Mouse (Mus musculus): ENCODE measurements around the gene Ubald1. TPM values are rescaled to one million over a fixed set of nuclear protein-coding genes. Genes with fewer than 3 reads are reported as not detected.
A peak's percentile ranks its signal among the peaks of the same experiment; 100 is the strongest.

Ubald1 gene
- total RNA-seq, 1 experiment = 26.7 TPM

GRCm38 (mm10) chr16:4876033-4876680 is 4.0 kb downstream of the Ubald1 start:
- no peak overlapping the region for H3K4me3 ChIP-seq (ENCODE audit: insufficient read depth in 1 of 2, low read depth in 1 of 2, low read length in 2 of 2, poor library complexity in 1 of 2, severe bottlenecking in 1 of 2)
- no peak overlapping the region for H3K27ac ChIP-seq (ENCODE audit: insufficient read depth, low read depth, low read length, poor library complexity, severe bottlenecking)
- peaks cover 0 to 15% of the 10 kb centered on the region in 2 experiments; a peak in 1 of 4 replicates for H3K4me1 ChIP-seq (ENCODE audit: control insufficient read depth in 2 of 2, insufficient read depth in 2 of 2, low read length in 2 of 2, poor library complexity in 1 of 2)
- TF ChIP-seq CHD2 (IDR thresholded peaks at IDR 0.05; ENCODE audit: low read depth, low read length) = no peak
- no peak for TF ChIP-seq ZNF384 (IDR thresholded peaks at IDR 0.05; ENCODE audit: low read depth, low read length)
- TF ChIP-seq HCFC1 (IDR thresholded peaks at IDR 0.05; ENCODE audit: borderline replicate concordance, insufficient read depth, low read length) = no peak
- no peak for TF ChIP-seq MAFK (IDR thresholded peaks at IDR 0.05; ENCODE audit: insufficient read depth, low read depth, low read length)
- H3K9ac ChIP-seq (ENCODE audit: insufficient read depth, low read depth, low read length, poor library complexity, severe bottlenecking) = no peak overlapping the region
- no peak for DNase-seq (ENCODE audit: low read depth, low spot score)
- in situ Hi-C loops (cut with MboI; ENCODE audit: low sequenced_read_pairs in 2 of 2, unreplicated experiment in 2 of 2) = no loop called here
- peaks cover 35% of the 10 kb centered on the region for H3K36me3 ChIP-seq (ENCODE audit: control insufficient read depth, insufficient read depth, low read length, poor library complexity, severe bottlenecking)
- H3K9me3 ChIP-seq (ENCODE audit: control insufficient read depth, insufficient read depth, low read depth, low read length) = no peaks in the 10 kb centered on the region

- DNase-seq (ENCODE audit: low read depth, low spot score) = no peak
- H3K27ac ChIP-seq (ENCODE audit: insufficient read depth, low read depth, low read length, poor library complexity, severe bottlenecking) = no peak overlapping the region
These were observed 4.7 kb downstream of the Ubald1 start for GRCm38 (mm10) chr16:4875198-4876032.

GRCm38 (mm10) chr16:4871926-4872325 is 8.2 kb downstream of the Ubald1 start:
- in situ Hi-C loops (cut with MboI; ENCODE audit: low sequenced_read_pairs in 2 of 2, unreplicated experiment in 2 of 2) = no loop called here
- DNase-seq (ENCODE audit: low read depth, low spot score) = no peak
- Histone ChIP-seq H3K27ac (ENCODE audit: insufficient read depth, low read depth, low read length, poor library complexity, severe bottlenecking) (no peak overlapping the region), H3K4me1 (ENCODE audit: control insufficient read depth in 2 of 2, insufficient read depth in 2 of 2, low read length in 2 of 2, poor library complexity in 1 of 2) (peaks cover 0 to 7% of the 10 kb centered on the region in 2 experiments; a peak in 1 of 4 replicates), H3K9ac (ENCODE audit: insufficient read depth, low read depth, low read length, poor library complexity, severe bottlenecking) (no peak overlapping the region), H3K36me3 (ENCODE audit: control insufficient read depth, insufficient read depth, low read length, poor library complexity, severe bottlenecking) (peaks cover 35% of the 10 kb centered on the region), H3K4me3 (ENCODE audit: insufficient read depth in 1 of 2, low read depth in 1 of 2, low read length in 2 of 2, poor library complexity in 1 of 2, severe bottlenecking in 1 of 2) (no peak overlapping the region), H3K9me3 (ENCODE audit: control insufficient read depth, insufficient read depth, low read depth, low read length) (no peaks in the 10 kb centered on the region)
- TF ChIP-seq CHD2 (IDR thresholded peaks at IDR 0.05; ENCODE audit: low read depth, low read length) (no peak), ZC3H11A (IDR thresholded peaks at IDR 0.05; ENCODE audit: borderline replicate concordance, low read depth, low read length) (no peak), HCFC1 (IDR thresholded peaks at IDR 0.05; ENCODE audit: borderline replicate concordance, insufficient read depth, low read length) (no peak), ZNF384 (IDR thresholded peaks at IDR 0.05; ENCODE audit: low read depth, low read length) (no peak), MAFK (IDR thresholded peaks at IDR 0.05; ENCODE audit: insufficient read depth, low read depth, low read length) (peak; percentile 8; the same call in 1 of the 2 replicates)

More at GRCm38 (mm10) chr16:4875198-4876032, 4.7 kb downstream of the Ubald1 start:
- H3K36me3 ChIP-seq (ENCODE audit: control insufficient read depth, insufficient read depth, low read length, poor library complexity, severe bottlenecking) = peaks cover 38% of the 10 kb centered on the region
- no peak for TF ChIP-seq HCFC1 (IDR thresholded peaks at IDR 0.05; ENCODE audit: borderline replicate concordance, insufficient read depth, low read length)
- no peak for TF ChIP-seq CHD2 (IDR thresholded peaks at IDR 0.05; ENCODE audit: low read depth, low read length)
- no peak for TF ChIP-seq ZNF384 (IDR thresholded peaks at IDR 0.05; ENCODE audit: low read depth, low read length)
- no peak for TF ChIP-seq ZC3H11A (IDR thresholded peaks at IDR 0.05; ENCODE audit: borderline replicate concordance, low read depth, low read length)
- TF ChIP-seq MAFK (IDR thresholded peaks at IDR 0.05; ENCODE audit: insufficient read depth, low read depth, low read length) = no peak
- H3K4me3 ChIP-seq (ENCODE audit: insufficient read depth in 1 of 2, low read depth in 1 of 2, low read length in 2 of 2, poor library complexity in 1 of 2, severe bottlenecking in 1 of 2) = no peak overlapping the region
- no peak overlapping the region for H3K9ac ChIP-seq (ENCODE audit: insufficient read depth, low read depth, low read length, poor library complexity, severe bottlenecking)
- H3K4me1 ChIP-seq (ENCODE audit: control insufficient read depth in 2 of 2, insufficient read depth in 2 of 2, low read length in 2 of 2, poor library complexity in 1 of 2) = peaks cover 0 to 15% of the 10 kb centered on the region in 2 experiments; a peak in 1 of 4 replicates
- no peaks in the 10 kb centered on the region for H3K9me3 ChIP-seq (ENCODE audit: control insufficient read depth, insufficient read depth, low read depth, low read length)
- in situ Hi-C loops (cut with MboI; ENCODE audit: low sequenced_read_pairs in 2 of 2, unreplicated experiment in 2 of 2) = no loop called here

GRCm38 (mm10) chr16:4870490-4870889 is 9.6 kb downstream of the Ubald1 start:
- TF ChIP-seq HCFC1 (IDR thresholded peaks at IDR 0.05; ENCODE audit: borderline replicate concordance, insufficient read depth, low read length) (no peak), ZNF384 (IDR thresholded peaks at IDR 0.05; ENCODE audit: low read depth, low read length) (peak; percentile 81), ZC3H11A (IDR thresholded peaks at IDR 0.05; ENCODE audit: borderline replicate concordance, low read depth, low read length) (no peak), MAFK (IDR thresholded peaks at IDR 0.05; ENCODE audit: insufficient read depth, low read depth, low read length) (no peak), CHD2 (IDR thresholded peaks at IDR 0.05; ENCODE audit: low read depth, low read length) (no peak)
- peaks cover 21% of the 10 kb centered on the region for H3K36me3 ChIP-seq (ENCODE audit: control insufficient read depth, insufficient read depth, low read length, poor library complexity, severe bottlenecking)
- in situ Hi-C loops (cut with MboI; ENCODE audit: low sequenced_read_pairs in 2 of 2, unreplicated experiment in 2 of 2) = no loop called here
- no peaks in the 10 kb centered on the region for H3K9me3 ChIP-seq (ENCODE audit: control insufficient read depth, insufficient read depth, low read depth, low read length)
- H3K4me3 ChIP-seq (ENCODE audit: insufficient read depth in 1 of 2, low read depth in 1 of 2, low read length in 2 of 2, poor library complexity in 1 of 2, severe bottlenecking in 1 of 2) = no peak overlapping the region
- H3K9ac ChIP-seq (ENCODE audit: insufficient read depth, low read depth, low read length, poor library complexity, severe bottlenecking) = no peak overlapping the region
- H3K27ac ChIP-seq (ENCODE audit: insufficient read depth, low read depth, low read length, poor library complexity, severe bottlenecking) = no peak overlapping the region
- no peak for DNase-seq (ENCODE audit: low read depth, low spot score)
- H3K4me1 ChIP-seq (ENCODE audit: control insufficient read depth in 2 of 2, insufficient read depth in 2 of 2, low read length in 2 of 2, poor library complexity in 1 of 2) = peaks cover 0 to 5% of the 10 kb centered on the region in 2 experiments; a peak in 1 of 4 replicates
